7 mouse cellular contexts compared by ENCODE assay signal in genomic region chr1:119504260-119505062, GRCm38 (mm10). TPM values are rescaled to one million over a fixed set of nuclear protein-coding genes. Genes with fewer than 3 reads are reported as not detected.
DNase-seq lines count a peak whose midpoint lies in the region; ATAC-seq lines count a peak whose summit lies in the region.

Gene Ralb, minus strand, starts transcription at chr1:119504794.

- peak; percentile 94 for DNase-seq in adrenal gland, postnatal 25 days
- peak; percentile 100 for DNase-seq in heart, adult 11 months
- peak; percentile 99 for DNase-seq in kidney, adult 18-20 months
- peak; percentile 95 for DNase-seq in limb, embryonic 11.5 days (ENCODE audit: low spot score)
- DNase-seq in midbrain, embryonic 14.5 days: peak; percentile 96
- DNase-seq in spleen, adult 18-20 months: peak; percentile 89 to 90

- H3K36me3 ChIP-seq in embryonic facial prominence, embryonic 12.5 days: peaks cover 5% of the 10 kb centered on the region; the same call in 1 of the 2 replicates
- no peaks in the 10 kb centered on the region for H3K36me3 ChIP-seq in limb, embryonic 11.5 days (ENCODE audit: control insufficient read depth, insufficient read depth, low read length)
- H3K36me3 ChIP-seq in midbrain, embryonic 14.5 days (ENCODE audit: control insufficient read depth, insufficient read depth, low read length): no peaks in the 10 kb centered on the region

- H3K4me1 ChIP-seq in embryonic facial prominence, embryonic 12.5 days: peaks cover 20% of the 10 kb centered on the region
- H3K4me1 ChIP-seq in limb, embryonic 11.5 days (ENCODE audit: control insufficient read depth, insufficient read depth, low read length): peaks cover 8% of the 10 kb centered on the region; the same call in 1 of the 2 replicates
- H3K4me1 ChIP-seq in midbrain, embryonic 14.5 days (ENCODE audit: control insufficient read depth, insufficient read depth, low read length): peaks cover 18% of the 10 kb centered on the region

- peaks cover 8% of the 10 kb centered on the region; the same call in 1 of the 2 replicates for H3K27me3 ChIP-seq in embryonic facial prominence, embryonic 12.5 days
- no peaks in the 10 kb centered on the region for H3K27me3 ChIP-seq in limb, embryonic 11.5 days (ENCODE audit: control insufficient read depth, insufficient read depth, low read length)
- no peaks in the 10 kb centered on the region; the same call in 1 of the 2 replicates for H3K27me3 ChIP-seq in midbrain, embryonic 14.5 days (ENCODE audit: control insufficient read depth, insufficient read depth, low read length)

- peak within 1 kb of the TSS; percentile 71 for H3K4me2 ChIP-seq in embryonic facial prominence, embryonic 12.5 days (replicated peaks)
- H3K4me2 ChIP-seq in limb, embryonic 11.5 days (ENCODE audit: low read depth, severe bottlenecking): peak within 1 kb of the TSS; percentile 81
- H3K4me2 ChIP-seq in midbrain, embryonic 14.5 days (ENCODE audit: low read length): peak within 1 kb of the TSS; percentile 79

- H3K27ac ChIP-seq in embryonic facial prominence, embryonic 12.5 days: peak within 1 kb of the TSS; percentile 60
- H3K27ac ChIP-seq in limb, embryonic 11.5 days (replicated peaks; ENCODE audit: low read depth, low read length): no peak within 1 kb of the TSS; the same call in 1 of the 2 replicates
- H3K27ac ChIP-seq in midbrain, embryonic 14.5 days (replicated peaks; ENCODE audit: low read depth, low read length): no peak within 1 kb of the TSS

- under 1% methylated on average over 57 of the region's 57 CpGs for WGBS in embryonic facial prominence, embryonic 12.5 days
- under 1% methylated on average over 57 of the region's 57 CpGs for WGBS in limb, embryonic 11.5 days
- under 1% methylated on average over 57 of the region's 57 CpGs for WGBS in midbrain, embryonic 14.5 days

- 0 out of 2 replicates have a peak, but pooled peaks cover 3% of the 10 kb centered on the region for H3K9me3 ChIP-seq in embryonic facial prominence, embryonic 12.5 days
- H3K9me3 ChIP-seq in limb, embryonic 11.5 days (ENCODE audit: control insufficient read depth, low read length): no peaks in the 10 kb centered on the region
- no peaks in the 10 kb centered on the region for H3K9me3 ChIP-seq in midbrain, embryonic 14.5 days (ENCODE audit: control insufficient read depth, low read length)

- H3K4me3 ChIP-seq in embryonic facial prominence, embryonic 12.5 days: peak within 1 kb of the TSS; percentile 73
- peak within 1 kb of the TSS; percentile 70 for H3K4me3 ChIP-seq in limb, embryonic 11.5 days (ENCODE audit: low read depth, low read length)
- peak within 1 kb of the TSS; percentile 63 for H3K4me3 ChIP-seq in midbrain, embryonic 14.5 days (replicated peaks; ENCODE audit: low read depth, low read length)

- ATAC-seq in embryonic facial prominence, embryonic 12.5 days (ENCODE audit: insufficient number of reproducible peaks, insufficient read depth, low FRiP score, low TSS enrichment): peak; percentile 94
- peak; percentile 98 for ATAC-seq in limb, embryonic 11.5 days (ENCODE audit: insufficient number of reproducible peaks, low FRiP score, low TSS enrichment, low read depth)
- ATAC-seq in midbrain, embryonic 14.5 days (ENCODE audit: low FRiP score, low TSS enrichment): peak; percentile 98

- peak within 1 kb of the TSS; percentile 73 for H3K9ac ChIP-seq in embryonic facial prominence, embryonic 12.5 days
- peak within 1 kb of the TSS; percentile 80 for H3K9ac ChIP-seq in limb, embryonic 11.5 days (ENCODE audit: low read length)
- peak within 1 kb of the TSS; percentile 60 for H3K9ac ChIP-seq in midbrain, embryonic 14.5 days (replicated peaks; ENCODE audit: low read length)

RNA-seq across cellular contexts. Expression of gene Ralb, which starts in this region (rescaled TPM):
- total RNA-seq in adrenal gland, postnatal 25 days (2021): 66.4 and 76.2 TPM in 2 replicates
- 128 and 131 TPM in 2 replicates for polyA plus RNA-seq in embryonic facial prominence, embryonic 12.5 days (2016; fragmentation: Nextera tagmentation; extraction: Ambion mirVana)
- polyA plus RNA-seq in limb, embryonic 11.5 days (2014; fragmentation: Nextera tagmentation; extraction: Ambion mirVana): 85.5 and 91.0 TPM in 2 replicates
- polyA plus RNA-seq in midbrain, embryonic 14.5 days (2014; fragmentation: Nextera tagmentation; extraction: Ambion mirVana): 35.3 and 49.6 TPM in 2 replicates
